Mouse (Mus musculus) frontal cortex, adult (tissue): ENCODE measurements around the gene Kazald1.
"Not testable (repeated sequence)": the region's sequence is repeated elsewhere in the genome, so short reads cannot be mapped to it uniquely, and the experiment has no call there.

Experiments used
- ATAC-seq: cut with Nextera tagmentation; 2 replicates; pipeline ENCODE4 v1.9.2; 2017; ENCODE audit warnings: mild to moderate bottlenecking, moderate library complexity, mixed read lengths; ENCODE audit not compliant: low TSS enrichment

Kazald1 gene

DNA sequence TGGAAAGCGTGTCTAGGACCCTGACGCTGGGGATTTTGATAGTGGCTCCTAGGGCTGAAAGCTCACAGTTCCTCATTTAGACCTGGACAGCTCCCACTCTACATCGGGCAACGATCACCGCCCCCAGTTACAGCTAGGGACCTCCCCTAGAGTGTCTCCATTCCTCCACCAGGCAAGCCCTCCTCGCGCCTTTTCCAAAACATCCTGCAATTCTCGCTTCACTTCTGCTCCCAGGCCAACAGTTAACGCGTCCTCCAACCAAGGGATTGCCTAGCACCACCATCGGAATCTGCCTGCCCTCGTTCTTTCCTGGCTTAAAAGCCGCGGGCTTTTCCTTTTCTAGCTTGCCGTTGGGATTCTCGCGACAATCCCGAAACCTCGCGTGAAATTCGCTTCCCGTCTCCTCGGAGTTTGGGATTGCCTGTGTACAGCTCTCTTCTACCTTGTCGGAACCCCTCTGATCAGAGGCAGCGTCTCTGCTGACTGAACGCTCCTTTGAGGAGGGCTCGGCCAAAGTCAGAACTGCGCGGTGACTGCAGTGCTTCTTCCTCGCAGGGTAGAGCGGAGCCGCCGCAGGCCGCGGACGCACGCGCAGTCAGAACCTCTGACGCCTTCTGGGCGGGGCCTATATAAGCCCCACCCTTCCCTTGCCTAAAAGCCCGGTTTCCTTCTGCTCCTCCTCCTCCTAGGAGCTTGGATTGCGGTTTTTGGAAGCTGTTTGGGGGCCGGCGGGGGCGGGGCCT lies at the start of gene Kazald1:
TSS of gene Kazald1 (plus strand) at position 662 of the 743 bp plus-strand sequence.
- peak; percentile 77 for ATAC-seq

DNA sequence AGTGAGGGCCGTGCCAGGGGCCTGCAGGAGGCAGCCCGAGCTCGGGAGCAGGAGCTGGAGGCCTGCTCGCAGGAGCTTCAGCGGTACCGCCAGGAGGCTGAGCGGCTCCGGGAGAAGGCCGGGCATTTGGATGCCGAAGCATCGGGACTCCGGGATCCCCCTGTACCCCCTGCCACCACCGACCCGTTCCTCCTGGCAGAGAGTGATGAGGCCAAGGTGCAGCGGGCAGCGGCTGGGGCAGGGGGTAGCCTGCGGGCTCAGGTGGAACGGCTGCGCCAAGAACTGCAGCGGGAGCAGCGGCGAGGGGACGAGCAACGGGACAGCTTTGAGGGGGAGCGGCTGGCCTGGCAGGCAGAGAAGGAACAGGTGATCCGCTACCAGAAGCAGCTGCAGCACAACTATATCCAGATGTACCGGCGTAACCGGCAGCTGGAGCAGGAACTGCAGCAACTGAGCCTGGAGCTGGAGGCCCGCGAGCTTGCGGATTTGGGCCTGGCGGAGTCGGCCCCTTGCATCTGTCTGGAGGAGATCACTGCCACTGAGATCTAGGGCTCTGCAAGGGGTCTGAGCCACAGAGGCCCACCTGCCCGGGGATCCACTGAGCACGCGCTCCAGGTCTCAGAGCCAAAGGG lies 49.0 kb upstream of the Kazald1 start:
- ATAC-seq, result no peak

GRCm38 (mm10) chr19:45026958-45027670 lies 47.9 kb upstream of the Kazald1 start:
- ATAC-seq, result no peak

GRCm38 (mm10) chr19:45027848-45028247 lies 47.2 kb upstream of the Kazald1 start:
- peak; percentile 32; the same call in 1 of the 2 replicates for ATAC-seq

DNA sequence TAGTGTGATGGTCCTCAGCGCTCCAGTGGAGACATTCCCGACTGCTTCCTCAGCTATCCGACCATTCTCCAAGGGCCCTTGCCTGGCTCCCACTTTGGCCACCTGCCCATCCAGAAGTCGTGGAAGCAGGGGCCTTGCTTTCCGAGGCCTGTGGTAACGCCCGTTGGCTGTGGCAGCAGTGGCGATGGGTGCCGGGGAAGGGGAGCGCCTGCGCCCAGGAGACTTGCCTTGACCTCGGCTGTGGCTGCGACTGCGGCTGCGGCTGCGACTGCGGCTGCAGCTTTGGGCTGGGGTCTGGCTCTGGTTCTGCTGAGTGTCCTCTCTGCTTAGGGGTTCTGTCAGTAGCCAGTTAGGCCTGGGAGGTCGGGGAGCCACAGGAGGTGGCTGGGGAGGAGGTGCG lies 46.3 kb upstream of the Kazald1 start:
- ATAC-seq, result no peak

GRCm38 (mm10) chr19:45029571-45029970 lies 45.5 kb upstream of the Kazald1 start:
- no peak for ATAC-seq

DNA sequence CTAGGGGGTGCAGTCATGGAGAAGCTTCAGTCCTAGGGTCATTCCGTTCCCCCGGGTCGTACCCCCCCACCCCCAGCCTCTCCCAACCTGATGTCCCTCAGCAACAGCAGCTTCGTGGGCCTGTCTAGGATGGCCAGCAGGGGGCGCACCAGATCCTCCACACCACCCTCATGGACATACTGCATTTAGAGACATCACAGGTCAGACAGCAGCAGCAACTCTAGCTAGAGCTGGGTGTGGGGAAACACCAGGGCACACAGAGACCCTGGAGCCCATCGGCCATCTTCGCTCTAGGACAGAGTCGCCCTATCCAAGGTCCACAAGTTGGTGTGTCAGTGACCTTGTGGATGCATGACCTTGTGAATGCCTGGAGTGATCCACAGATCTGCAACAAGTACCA lies 44.9 kb upstream of the Kazald1 start:
- ATAC-seq, result no peak

DNA sequence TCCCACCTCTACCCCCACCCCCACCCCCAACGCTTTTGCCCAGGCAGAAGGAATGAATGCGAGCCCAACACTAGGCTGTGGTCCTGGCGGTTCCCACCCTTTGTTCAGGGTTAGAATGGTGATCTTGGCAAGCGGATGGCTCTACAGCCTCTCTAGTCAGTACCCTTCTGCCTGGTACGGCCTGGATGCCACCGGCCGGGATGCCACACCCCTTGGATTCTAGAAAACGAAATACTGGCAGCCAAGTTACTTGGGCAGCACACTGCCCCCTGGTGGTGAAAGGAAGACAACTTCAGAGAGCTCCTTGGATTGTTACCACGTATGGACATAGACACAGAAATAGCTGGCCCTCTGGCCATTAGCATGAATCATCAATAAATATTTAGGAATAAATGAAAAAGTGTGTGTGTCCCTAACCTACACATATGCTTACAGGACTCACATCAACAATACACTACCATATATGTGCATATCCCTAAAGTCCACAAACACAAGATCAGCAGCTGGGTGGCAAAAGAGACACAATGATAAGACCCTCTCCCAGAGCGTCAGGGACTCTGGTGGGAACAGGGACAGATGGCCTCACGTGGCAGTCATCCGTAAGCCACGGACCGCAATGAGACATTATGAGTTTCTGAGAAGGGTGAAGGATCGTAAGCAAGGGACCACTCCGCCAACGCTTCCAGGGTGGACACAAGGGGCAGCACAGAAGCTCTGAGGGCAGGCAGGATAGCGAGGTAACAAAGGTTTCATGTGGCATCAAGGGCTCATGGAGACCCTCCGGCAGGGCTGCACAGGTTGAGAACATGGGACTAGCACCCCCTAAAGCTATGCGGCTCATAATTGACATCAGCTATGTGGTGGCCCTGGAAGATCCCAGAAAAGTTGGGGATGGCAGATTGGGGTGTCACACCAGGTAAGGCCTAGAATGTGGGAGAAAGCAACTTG lies 44.0 kb upstream of the Kazald1 start:
- ATAC-seq, result peak; percentile 40

DNA sequence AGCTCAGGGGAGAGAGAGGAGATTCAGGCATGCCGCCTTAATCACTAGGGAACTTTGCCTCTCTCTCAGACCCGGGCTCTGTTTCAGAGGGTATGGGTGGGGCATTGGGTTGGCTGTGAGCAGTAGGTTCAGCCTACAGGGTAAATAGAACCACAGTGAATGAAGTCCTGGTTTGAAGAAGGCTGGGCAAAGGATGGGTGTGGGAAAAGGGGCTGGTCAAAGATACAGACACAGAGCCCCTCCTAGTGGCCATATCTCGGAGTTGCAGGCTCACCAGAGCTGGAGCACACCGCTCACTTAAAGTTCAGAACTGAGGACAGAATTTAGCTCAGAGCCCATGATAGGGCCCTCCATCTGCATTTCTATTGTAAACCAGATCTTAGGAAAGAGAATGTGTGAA lies 43.3 kb upstream of the Kazald1 start:
- ATAC-seq, result peak; percentile 60

DNA sequence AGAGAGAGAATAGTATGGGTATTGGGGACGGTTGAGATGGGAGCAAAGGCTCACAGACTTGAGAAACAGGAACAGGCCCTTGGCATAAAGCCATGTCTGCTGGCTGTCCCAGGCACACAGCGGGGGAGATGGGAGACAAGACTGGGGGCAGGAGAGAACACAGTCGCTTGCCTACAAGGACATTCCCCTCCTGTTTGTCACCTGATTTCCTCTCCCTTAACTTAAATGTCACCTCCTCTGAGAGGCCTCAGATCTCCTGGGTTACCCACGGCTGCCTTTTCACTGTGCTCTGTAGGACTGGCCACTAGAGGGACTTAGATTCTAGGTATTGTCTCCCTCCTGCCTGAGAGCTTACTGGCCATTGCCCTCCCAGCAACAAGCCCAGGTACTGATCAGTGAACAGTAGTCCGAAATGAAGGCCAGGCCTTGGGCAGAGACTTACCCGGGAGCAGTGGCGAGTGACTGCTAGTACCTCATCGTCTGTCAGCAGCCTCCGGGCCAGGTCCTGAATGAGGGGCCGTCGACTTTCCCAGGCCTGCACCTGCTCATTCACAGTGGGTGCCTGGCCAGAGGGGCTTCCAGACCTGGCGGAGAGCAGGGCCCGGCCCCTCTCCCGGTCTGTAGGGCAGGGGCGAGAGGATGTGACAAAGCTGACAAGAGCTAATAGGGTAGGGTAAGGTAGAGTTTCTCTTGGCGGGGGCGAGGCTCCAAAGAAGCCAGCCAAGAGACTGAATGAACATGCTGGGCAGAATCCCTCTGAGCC lies 42.3 kb upstream of the Kazald1 start:
- no peak for ATAC-seq

- no peak for ATAC-seq
These were observed 38.2 kb upstream of the Kazald1 start for GRCm38 (mm10) chr19:45036867-45037266.

GRCm38 (mm10) chr19:45038198-45038597 lies 36.8 kb upstream of the Kazald1 start:
- ATAC-seq, result not testable (repeated sequence)

DNA sequence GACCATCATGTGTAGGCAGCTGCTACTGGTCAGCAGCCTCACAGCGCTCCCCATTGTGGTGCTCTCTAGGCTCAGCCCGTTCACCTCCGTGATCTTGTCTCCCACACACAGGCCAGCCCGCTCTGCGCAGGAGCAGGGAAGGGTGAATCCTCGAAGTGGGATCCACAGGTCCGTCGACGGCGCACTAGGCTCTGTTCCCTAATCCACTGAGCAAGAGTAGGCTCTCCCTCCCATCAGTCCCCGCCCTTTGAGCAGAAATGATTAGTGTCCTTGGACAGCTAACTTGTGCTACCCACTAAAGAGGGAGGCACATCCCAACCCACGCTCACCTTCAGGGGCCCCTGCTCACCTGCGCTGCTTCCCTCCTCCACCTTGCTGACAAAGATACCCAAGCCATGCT lies 34.8 kb upstream of the Kazald1 start:
- no peak for ATAC-seq

- ATAC-seq, result no peak
These were observed 30.6 kb upstream of the Kazald1 start for GRCm38 (mm10) chr19:45044389-45044927.

- no peak for ATAC-seq
These were observed 29.8 kb upstream of the Kazald1 start for GRCm38 (mm10) chr19:45045236-45045635.

DNA sequence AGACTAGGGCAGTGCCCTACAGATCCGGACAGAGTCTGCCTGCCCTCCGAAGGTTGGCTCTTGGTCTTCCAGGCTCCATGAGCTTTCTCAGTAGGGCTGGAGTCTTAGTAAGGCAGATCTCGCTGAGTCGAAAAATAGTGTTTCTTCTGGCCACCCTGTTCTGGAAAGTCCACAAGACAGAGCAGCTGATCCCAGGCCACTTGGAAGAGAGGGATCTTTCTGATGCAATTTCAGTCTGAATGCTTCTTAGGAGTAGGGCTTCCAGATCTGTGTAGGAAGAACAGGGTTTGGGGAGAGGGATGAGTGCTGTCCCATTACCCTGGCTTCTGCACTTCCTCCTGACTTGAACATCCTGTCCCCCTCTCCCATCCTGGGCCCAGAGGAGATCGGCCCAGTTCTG lies 29.4 kb upstream of the Kazald1 start, which contains the start of gene Pdzd7:
TSS of gene Pdzd7 (minus strand) at position 67 of the 400 bp plus-strand sequence.
- ATAC-seq, result no peak

GRCm38 (mm10) chr19:45046523-45047321 lies 28.3 kb upstream of the Kazald1 start:
- ATAC-seq, result peak; percentile 17

GRCm38 (mm10) chr19:45047417-45047934 lies 27.6 kb upstream of the Kazald1 start, which contains the start of gene Sfxn3:
Sfxn3 (plus strand) TSS chr19:45047503.
- peak; percentile 75 for ATAC-seq

- ATAC-seq, result peak; percentile 56
These were observed 27.0 kb upstream of the Kazald1 start for GRCm38 (mm10) chr19:45047935-45048643.
